Mouse (Mus musculus): ENCODE measurements at regions not wholly inside any gene's neighbourhood (a gene's known extent, or its start where the extent isn't known, plus 50 kb on each side); places are given as distances from the start of the nearest gene placed in this dataset.

DNA sequence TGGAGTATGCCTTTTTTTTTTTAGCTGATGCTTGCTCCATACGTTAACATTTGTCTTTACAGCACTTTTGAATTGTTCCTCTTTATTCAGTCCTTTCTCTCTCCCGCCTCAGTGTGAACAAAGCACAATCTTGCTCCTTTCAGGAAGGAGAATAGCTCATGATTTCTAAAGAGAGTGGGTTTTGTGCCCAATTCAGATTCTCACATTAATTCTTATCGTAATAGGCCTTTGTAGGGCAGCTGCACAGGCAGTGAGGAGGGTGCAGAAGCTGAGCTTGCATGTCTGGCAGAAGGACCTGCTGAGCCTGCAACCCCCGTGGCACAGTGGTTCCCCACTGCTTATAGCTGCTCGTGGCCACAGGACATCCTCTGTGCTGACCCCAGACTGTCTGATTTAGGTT lies 169.2 kb downstream of the Ackr3 start:
- 94% methylated on average over 5 of the region's 5 CpGs for WGBS
- Histone ChIP-seq H3K4me1 (ENCODE audit: control insufficient read depth, insufficient read depth, low read length) (0 out of 2 replicates have a peak, but pooled peaks cover 6% of the 10 kb centered on the region), H3K36me3 (ENCODE audit: control insufficient read depth, insufficient read depth, low read length) (no peaks in the 10 kb centered on the region), H3K9me3 (ENCODE audit: control insufficient read depth, low read length) (0 out of 2 replicates have a peak, but pooled peaks cover 4% of the 10 kb centered on the region), H3K4me2 (replicated peaks; ENCODE audit: low read depth, low read length) (no peak overlapping the region), H3K27ac (ENCODE audit: low read depth, low read length) (no peak overlapping the region), H3K4me3 (ENCODE audit: low read length) (no peak overlapping the region), H3K9ac (ENCODE audit: low read depth, low read length) (no peak overlapping the region), H3K27me3 (ENCODE audit: control insufficient read depth, insufficient read depth, low read length) (no peaks in the 10 kb centered on the region)
- ATAC-seq (ENCODE audit: low FRiP score, low TSS enrichment) = no peak

DNA sequence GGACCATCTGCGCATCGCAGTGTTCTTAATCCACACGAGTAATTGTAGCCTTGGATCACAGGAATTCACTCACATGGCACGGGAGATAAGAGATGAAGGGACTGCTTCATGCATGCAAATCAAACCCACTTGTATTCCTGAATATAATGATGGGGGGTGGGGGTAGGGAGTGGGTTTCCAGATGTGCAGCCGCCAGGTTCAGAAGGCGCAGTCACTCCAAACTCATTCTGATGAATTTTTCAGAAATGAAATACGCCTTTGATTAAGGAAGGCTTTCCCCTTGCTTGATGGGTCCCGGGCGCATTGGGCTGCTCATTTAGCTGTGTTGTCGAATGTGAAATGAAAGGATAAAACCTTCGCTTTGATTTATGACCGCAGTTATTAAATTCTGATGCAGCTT lies 170.7 kb downstream of the Ackr3 start:
- Histone ChIP-seq H3K27ac (ENCODE audit: low read depth, low read length) (no peak overlapping the region), H3K36me3 (ENCODE audit: control insufficient read depth, insufficient read depth, low read length) (no peaks in the 10 kb centered on the region), H3K9ac (ENCODE audit: low read depth, low read length) (no peak overlapping the region), H3K9me3 (ENCODE audit: control insufficient read depth, low read length) (0 out of 2 replicates have a peak, but pooled peaks cover 4% of the 10 kb centered on the region), H3K4me2 (replicated peaks; ENCODE audit: low read depth, low read length) (no peak overlapping the region), H3K4me3 (ENCODE audit: low read length) (no peak overlapping the region), H3K27me3 (ENCODE audit: control insufficient read depth, insufficient read depth, low read length) (no peaks in the 10 kb centered on the region), H3K4me1 (ENCODE audit: control insufficient read depth, insufficient read depth, low read length) (peaks cover 11% of the 10 kb centered on the region; the same call in 1 of the 2 replicates)
- ATAC-seq (ENCODE audit: low FRiP score, low TSS enrichment) = no peak
- 59% methylated on average over 12 of the region's 12 CpGs for WGBS

DNA sequence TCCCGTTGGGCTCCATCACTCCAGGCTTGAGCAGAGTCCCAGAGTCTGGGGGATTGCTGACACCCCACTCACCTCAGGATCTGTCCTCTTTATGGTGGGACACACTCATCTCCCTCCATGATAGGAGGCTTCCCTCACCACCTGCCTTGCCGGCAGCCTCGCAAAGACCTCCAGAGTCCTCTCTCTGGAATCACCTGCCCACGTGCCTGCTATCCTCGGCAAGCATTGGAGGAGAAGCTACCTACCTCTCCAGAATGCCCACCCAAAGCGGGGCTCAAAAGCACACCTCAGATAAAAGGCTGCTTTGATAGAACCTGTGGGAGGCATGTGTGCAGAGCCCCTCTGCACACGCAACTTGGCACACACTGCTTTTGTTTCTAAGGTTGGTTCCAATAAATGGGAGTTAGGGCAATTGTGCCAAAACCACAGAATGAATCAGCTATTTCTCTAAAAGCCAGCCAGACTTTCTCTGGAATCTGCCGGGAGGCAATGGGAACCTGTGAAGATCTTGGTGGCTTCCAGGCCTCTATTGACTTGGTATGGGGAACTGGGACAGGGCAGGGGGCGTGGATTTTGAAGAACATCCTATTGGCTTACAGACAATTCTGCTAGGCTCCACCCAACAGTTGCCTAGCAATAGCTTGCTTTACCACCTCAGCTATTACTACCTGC lies 176.4 kb downstream of the Ackr3 start:
- H3K4me2 ChIP-seq (replicated peaks; ENCODE audit: low read depth, low read length) = no peak overlapping the region
- no peak overlapping the region for H3K27ac ChIP-seq (ENCODE audit: low read depth, low read length)
- ATAC-seq (ENCODE audit: low FRiP score, low TSS enrichment) = no peak
- no peak overlapping the region for H3K4me3 ChIP-seq (ENCODE audit: low read length)
- no peak overlapping the region for H3K9ac ChIP-seq (ENCODE audit: low read depth, low read length)
- H3K27me3 ChIP-seq (ENCODE audit: control insufficient read depth, insufficient read depth, low read length) = no peaks in the 10 kb centered on the region
- H3K4me1 ChIP-seq (ENCODE audit: control insufficient read depth, insufficient read depth, low read length) = peaks cover 10% of the 10 kb centered on the region; the same call in 1 of the 2 replicates
- no peaks in the 10 kb centered on the region for H3K9me3 ChIP-seq (ENCODE audit: control insufficient read depth, low read length)
- WGBS = 88% methylated on average over 9 of the region's 9 CpGs
- H3K36me3 ChIP-seq (ENCODE audit: control insufficient read depth, insufficient read depth, low read length) = no peaks in the 10 kb centered on the region

DNA sequence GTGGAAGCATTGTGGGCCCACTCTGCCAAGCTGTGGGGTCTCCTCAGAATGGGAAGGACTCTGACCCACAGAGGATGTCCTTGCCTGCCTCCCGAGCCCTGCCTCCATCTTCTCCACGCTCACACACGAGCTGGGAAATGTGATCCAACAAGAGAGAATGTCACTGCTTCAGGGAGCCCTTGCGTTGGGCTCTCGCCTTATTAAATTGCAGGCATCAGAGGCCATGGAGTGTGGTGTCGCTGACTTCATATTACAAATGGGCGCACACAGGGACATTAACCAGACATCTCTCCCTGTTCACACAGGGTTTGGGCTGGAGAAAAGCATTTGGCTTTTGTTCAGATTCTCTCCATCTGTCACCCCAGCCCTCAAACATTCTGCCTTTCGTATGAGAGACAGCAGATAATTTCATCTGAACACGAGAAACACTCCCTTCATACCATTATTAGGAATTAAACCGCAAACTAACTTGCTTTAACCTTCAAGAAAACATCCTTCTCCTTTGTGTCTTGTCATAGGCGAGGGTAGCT lies 179.2 kb downstream of the Ackr3 start:
- 60% methylated on average over 11 of the region's 11 CpGs for WGBS
- ATAC-seq (ENCODE audit: low FRiP score, low TSS enrichment) = no peak
- Histone ChIP-seq H3K4me2 (replicated peaks; ENCODE audit: low read depth, low read length) (no peak overlapping the region), H3K4me1 (ENCODE audit: control insufficient read depth, insufficient read depth, low read length) (peaks cover 10% of the 10 kb centered on the region; the same call in 1 of the 2 replicates), H3K9ac (ENCODE audit: low read depth, low read length) (no peak overlapping the region), H3K27ac (ENCODE audit: low read depth, low read length) (no peak overlapping the region), H3K9me3 (ENCODE audit: control insufficient read depth, low read length) (no peaks in the 10 kb centered on the region), H3K27me3 (ENCODE audit: control insufficient read depth, insufficient read depth, low read length) (no peaks in the 10 kb centered on the region), H3K36me3 (ENCODE audit: control insufficient read depth, insufficient read depth, low read length) (no peaks in the 10 kb centered on the region), H3K4me3 (ENCODE audit: low read length) (no peak overlapping the region)

DNA sequence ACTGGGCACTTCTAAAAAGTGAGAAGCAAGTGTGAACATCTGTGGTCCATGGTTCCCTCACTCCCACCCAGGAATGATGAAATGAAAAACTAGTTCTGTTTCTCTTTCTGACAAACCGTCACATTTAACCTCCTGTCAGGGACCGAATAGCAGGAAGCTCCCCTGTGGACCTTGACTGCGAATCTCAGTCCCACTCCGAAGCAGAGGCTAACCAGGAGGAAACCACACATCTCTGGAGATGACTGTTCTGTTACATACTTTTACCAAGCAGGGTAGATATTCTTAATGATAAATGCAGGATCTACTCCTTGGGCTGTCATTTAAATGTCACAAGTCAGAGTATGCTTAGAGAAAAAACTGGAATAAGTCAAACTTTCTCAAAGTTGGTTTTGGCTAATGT lies 181.2 kb downstream of the Ackr3 start:
- H3K36me3 ChIP-seq (ENCODE audit: control insufficient read depth, insufficient read depth, low read length) = no peaks in the 10 kb centered on the region
- no peaks in the 10 kb centered on the region for H3K27me3 ChIP-seq (ENCODE audit: control insufficient read depth, insufficient read depth, low read length)
- H3K4me1 ChIP-seq (ENCODE audit: control insufficient read depth, insufficient read depth, low read length) = 0 out of 2 replicates have a peak, but pooled peaks cover 4% of the 10 kb centered on the region
- no peak overlapping the region for H3K27ac ChIP-seq (ENCODE audit: low read depth, low read length)
- ATAC-seq (ENCODE audit: low FRiP score, low TSS enrichment) = no peak
- WGBS = 65% methylated on average over 4 of the region's 4 CpGs
- H3K4me3 ChIP-seq (ENCODE audit: low read length) = no peak overlapping the region
- H3K9ac ChIP-seq (ENCODE audit: low read depth, low read length) = no peak overlapping the region
- no peaks in the 10 kb centered on the region for H3K9me3 ChIP-seq (ENCODE audit: control insufficient read depth, low read length)
- no peak overlapping the region for H3K4me2 ChIP-seq (replicated peaks; ENCODE audit: low read depth, low read length)

DNA sequence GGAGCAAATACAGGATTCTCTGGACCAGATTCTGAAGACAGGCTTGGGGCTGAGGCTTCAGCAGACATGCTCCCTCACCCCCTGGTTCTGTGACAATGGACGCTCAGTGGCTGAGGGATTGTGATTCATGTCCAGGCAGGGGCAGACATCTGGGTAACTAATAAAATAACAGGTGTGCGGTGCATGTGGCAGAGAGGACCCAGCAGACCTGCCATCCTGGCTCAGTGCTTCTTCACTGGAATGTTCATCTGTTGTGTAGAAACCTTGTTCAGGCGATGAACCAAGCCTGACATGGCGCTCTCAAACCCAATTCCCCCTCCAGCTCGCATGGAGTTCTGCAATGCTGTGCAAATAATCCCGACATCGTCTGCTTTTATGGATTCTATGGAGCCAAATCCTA lies 183.0 kb downstream of the Ackr3 start:
- ATAC-seq (ENCODE audit: low FRiP score, low TSS enrichment) = no peak
- Histone ChIP-seq H3K4me2 (replicated peaks; ENCODE audit: low read depth, low read length) (no peak overlapping the region), H3K27me3 (ENCODE audit: control insufficient read depth, insufficient read depth, low read length) (no peaks in the 10 kb centered on the region), H3K27ac (ENCODE audit: low read depth, low read length) (no peak overlapping the region), H3K36me3 (ENCODE audit: control insufficient read depth, insufficient read depth, low read length) (no peaks in the 10 kb centered on the region), H3K4me3 (ENCODE audit: low read length) (no peak overlapping the region), H3K9me3 (ENCODE audit: control insufficient read depth, low read length) (no peaks in the 10 kb centered on the region), H3K9ac (ENCODE audit: low read depth, low read length) (no peak overlapping the region), H3K4me1 (ENCODE audit: control insufficient read depth, insufficient read depth, low read length) (0 out of 2 replicates have a peak, but pooled peaks cover 4% of the 10 kb centered on the region)
- WGBS = 82% methylated on average over 7 of the region's 7 CpGs

DNA sequence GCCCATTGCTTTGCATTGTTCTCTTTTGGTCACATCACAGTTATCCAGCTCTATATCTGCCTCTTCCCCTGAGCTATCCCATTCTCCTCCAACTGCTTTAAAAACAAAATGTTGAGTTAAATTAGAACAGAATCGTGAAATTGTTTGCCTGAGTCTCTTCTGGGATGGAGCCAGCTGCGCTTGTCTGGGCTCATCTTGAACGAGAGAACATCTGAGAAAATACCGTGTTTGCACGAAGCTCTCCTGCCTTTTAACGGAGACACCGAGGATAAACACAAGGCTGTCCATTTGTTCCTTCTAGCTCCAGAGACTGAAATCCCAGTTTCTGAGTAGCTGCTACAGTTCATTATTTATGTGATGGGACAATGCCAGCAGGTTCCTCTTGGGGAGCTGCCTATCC lies 186.6 kb downstream of the Ackr3 start:
- H3K9me3 ChIP-seq (ENCODE audit: control insufficient read depth, low read length) = no peaks in the 10 kb centered on the region
- H3K4me1 ChIP-seq (ENCODE audit: control insufficient read depth, insufficient read depth, low read length) = no peaks in the 10 kb centered on the region
- no peak overlapping the region for H3K4me3 ChIP-seq (ENCODE audit: low read length)
- H3K4me2 ChIP-seq (replicated peaks; ENCODE audit: low read depth, low read length) = no peak overlapping the region
- no peak for ATAC-seq (ENCODE audit: low FRiP score, low TSS enrichment)
- H3K27ac ChIP-seq (ENCODE audit: low read depth, low read length) = no peak overlapping the region
- H3K36me3 ChIP-seq (ENCODE audit: control insufficient read depth, insufficient read depth, low read length) = no peaks in the 10 kb centered on the region
- H3K27me3 ChIP-seq (ENCODE audit: control insufficient read depth, insufficient read depth, low read length) = no peaks in the 10 kb centered on the region
- no peak overlapping the region for H3K9ac ChIP-seq (ENCODE audit: low read depth, low read length)
- 75% methylated on average over 7 of the region's 7 CpGs for WGBS

DNA sequence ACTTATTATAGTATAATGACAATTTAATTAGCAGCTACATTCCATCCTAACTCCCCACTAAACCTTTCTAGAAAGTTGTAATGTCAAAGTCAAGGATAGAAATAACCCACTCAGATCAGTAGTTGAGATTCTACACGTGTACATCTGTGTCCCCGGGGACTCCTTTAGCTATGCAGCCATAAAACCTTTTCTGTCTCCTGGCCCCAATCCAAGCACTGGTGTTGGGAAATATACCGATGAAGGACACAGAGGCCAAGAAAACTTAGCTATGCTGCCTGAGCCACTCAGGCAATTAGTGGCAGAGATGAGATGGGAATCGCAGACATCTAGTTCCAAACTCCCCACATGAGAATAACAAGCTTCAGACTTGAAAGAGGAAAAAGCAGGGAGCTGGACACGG lies 190.1 kb downstream of the Ackr3 start:
- no peak overlapping the region for H3K4me2 ChIP-seq (replicated peaks; ENCODE audit: low read depth, low read length)
- H3K9ac ChIP-seq (ENCODE audit: low read depth, low read length) = no peak overlapping the region
- H3K27ac ChIP-seq (ENCODE audit: low read depth, low read length) = no peak overlapping the region
- WGBS = 61% methylated on average over 5 of the region's 5 CpGs
- no peak for ATAC-seq (ENCODE audit: low FRiP score, low TSS enrichment)
- no peaks in the 10 kb centered on the region for H3K9me3 ChIP-seq (ENCODE audit: control insufficient read depth, low read length)
- 0 out of 2 replicates have a peak, but pooled peaks cover 5% of the 10 kb centered on the region for H3K4me1 ChIP-seq (ENCODE audit: control insufficient read depth, insufficient read depth, low read length)
- H3K4me3 ChIP-seq (ENCODE audit: low read length) = no peak overlapping the region
- H3K27me3 ChIP-seq (ENCODE audit: control insufficient read depth, insufficient read depth, low read length) = no peaks in the 10 kb centered on the region
- no peaks in the 10 kb centered on the region for H3K36me3 ChIP-seq (ENCODE audit: control insufficient read depth, insufficient read depth, low read length)

DNA sequence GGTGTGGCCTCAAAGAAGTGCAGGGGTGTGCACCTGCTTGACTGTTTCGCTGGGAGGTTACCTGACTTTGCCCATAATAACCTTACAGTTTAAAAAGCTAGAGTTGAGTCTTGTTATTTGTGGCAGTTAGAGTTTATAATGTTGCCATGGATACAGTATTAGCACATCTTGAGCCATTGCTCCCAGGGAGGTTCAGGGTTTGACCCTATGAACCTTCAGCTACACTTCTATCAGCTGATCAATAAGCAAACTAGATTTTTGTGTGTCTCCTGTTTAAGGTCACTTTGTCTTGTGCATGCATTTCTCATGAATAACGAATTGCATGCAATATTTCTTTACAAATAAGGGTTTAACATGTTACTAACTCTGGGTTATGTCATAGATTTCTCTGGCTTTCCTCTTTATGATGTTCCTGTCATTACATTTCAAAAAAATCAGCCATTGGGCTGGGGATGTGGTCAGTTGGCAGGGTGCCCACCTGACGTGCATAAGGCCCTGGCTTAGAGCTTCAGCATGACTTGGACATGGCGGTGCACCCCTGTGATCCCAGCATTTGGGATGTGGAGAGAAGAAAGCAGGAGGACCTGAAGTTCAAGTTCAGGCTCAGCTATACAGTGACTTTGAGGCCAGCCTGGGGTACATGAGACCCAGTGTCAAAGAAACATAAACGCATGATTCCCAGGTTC lies 191.7 kb downstream of the Ackr3 start:
- 87% methylated on average over 5 of the region's 5 CpGs for WGBS
- Histone ChIP-seq H3K4me2 (replicated peaks; ENCODE audit: low read depth, low read length) (no peak overlapping the region), H3K27ac (ENCODE audit: low read depth, low read length) (no peak overlapping the region), H3K9me3 (ENCODE audit: control insufficient read depth, low read length) (no peaks in the 10 kb centered on the region), H3K9ac (ENCODE audit: low read depth, low read length) (no peak overlapping the region), H3K27me3 (ENCODE audit: control insufficient read depth, insufficient read depth, low read length) (no peaks in the 10 kb centered on the region), H3K36me3 (ENCODE audit: control insufficient read depth, insufficient read depth, low read length) (no peaks in the 10 kb centered on the region), H3K4me1 (ENCODE audit: control insufficient read depth, insufficient read depth, low read length) (0 out of 2 replicates have a peak, but pooled peaks cover 5% of the 10 kb centered on the region), H3K4me3 (ENCODE audit: low read length) (no peak overlapping the region)
- ATAC-seq (ENCODE audit: low FRiP score, low TSS enrichment) = no peak
